Mouse (Mus musculus): ENCODE measurements around the gene Zfp454. TPM values are rescaled to one million over a fixed set of nuclear protein-coding genes. Genes with fewer than 3 reads are reported as not detected.

The Zfp454 gene
- total RNA-seq, 4 experiments from 2014 or later, result 1.8 to 2.1 (median 1.9) TPM

DNA sequence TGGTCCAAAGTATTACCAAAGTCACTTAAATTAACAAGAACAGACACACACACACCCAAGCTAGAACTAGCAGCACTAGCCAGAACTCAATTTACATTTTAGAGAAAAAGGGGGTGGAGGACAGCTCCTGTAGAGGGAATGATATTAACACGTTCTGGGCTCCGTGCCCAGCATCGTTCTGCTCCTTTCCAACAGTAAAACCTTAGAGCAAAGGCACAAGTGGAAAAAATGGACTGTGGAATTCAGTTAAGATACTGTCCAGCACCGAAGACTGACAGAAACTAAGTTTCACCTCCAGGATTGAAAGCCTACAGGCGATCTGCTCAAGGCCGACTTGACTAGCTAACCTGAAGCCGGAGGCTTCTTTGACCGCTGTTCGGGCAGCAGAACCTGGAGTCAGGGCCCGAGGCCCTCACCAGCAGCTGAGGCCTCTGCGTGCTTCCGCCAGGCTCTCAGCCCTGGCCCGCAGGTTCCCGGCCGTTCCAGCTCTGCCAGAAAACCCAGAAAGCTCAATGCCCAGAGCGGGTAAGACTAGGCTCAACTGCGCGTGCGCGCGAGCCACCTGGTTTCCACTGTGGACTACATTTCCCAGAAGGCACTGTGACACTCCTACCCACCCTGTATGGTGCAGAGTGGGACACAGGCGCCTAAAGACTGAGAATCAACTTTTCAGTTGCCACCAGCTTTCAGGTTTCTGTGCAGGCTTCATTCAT, 46.3 kb downstream of the Zfp454 start, which contains the start of gene Zfp879:
Gene Zfp879 (minus strand): TSS at position 530 of the 713 bp plus-strand sequence.
- DNase-seq (ENCODE audit: low spot score in 2 of 2), result peak; percentile 81 to 90

DNA sequence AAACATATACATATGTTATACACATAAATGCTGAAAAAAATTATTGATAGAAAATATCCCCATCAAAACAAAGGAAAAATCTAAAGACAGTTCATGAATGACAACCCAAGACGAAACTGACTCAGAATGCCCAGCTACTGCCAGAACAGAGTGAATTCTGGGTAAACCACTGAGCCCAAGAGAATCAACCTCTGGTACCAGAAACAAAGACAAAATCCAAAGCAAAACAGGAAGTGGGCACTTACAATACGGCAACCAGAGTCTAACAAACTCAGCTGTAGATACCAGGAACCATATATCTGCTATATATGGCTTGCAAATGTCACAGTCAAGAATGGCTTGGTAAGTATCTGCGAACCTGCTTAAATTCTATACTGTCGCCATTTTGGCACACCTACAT, 51.7 kb downstream of the Zfp454 start:
- no peak for DNase-seq (ENCODE audit: low spot score in 2 of 2)

DNA sequence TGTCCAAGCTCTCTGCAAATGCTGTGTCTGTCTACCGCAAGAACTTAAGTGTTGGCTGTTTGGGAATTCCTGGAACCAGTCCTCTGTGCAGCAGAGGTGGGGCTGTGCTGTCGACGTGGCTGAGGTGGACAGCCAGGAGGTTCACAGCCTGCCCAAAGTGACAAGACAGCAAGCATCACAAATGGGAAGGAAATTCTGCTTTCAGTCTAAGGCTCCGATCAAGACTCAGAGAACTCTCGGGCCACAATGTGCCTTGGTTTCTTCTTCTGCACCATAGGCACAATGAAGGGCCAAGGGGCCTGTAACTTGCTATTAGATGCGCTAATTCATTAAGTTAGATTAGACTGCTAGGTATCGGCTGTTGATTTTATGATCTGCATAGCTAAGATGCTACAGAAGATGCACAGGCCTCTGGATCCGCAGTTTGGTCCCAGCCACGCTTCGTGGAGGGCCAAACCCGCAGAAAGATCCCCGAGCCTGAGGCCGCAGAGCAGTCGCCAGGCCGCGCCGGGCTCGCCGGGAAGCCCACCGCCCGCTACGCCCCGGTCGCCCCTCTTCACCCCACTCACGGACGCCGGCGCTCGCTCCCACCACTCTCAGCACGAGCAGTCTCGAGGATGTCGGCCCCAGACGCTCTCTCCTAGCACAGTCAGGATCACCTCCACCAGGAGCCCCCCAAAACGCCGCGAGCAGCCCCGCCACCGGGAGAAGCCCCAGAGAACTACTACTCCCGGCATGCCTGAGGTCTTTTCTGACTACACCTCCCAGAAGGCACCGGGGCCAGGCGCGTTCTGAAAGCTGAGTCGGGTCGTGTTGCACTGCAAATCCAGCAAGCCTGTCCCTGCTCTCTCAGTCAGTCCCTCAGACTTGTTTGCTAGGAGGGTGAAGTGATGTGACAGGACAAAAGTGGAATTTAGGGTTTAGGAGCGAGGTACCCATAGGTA, 60.2 kb downstream of the Zfp454 start, which contains the start of gene Zfp354c:
Gene Zfp354c (minus strand): TSS at position 715 of the 944 bp plus-strand sequence.
- DNase-seq (ENCODE audit: low spot score in 2 of 2), result peak; percentile 69 to 77

- DNase-seq (ENCODE audit: low spot score in 2 of 2), result no peak
Measured at GRCm38 (mm10) chr11:50826214-50826613, 61.2 kb downstream of the Zfp454 start.

Other genes with a start within 250 kb of the Zfp454 start
- 1 to 10 TPM; 3.1 to 4.4 (median 3.6) TPM for gene Zfp354c, start 59.9 kb downstream of the Zfp454 start, total RNA-seq (2022)
- 1 to 10 TPM; 2.1 to 2.4 (median 2.2) TPM for gene Zfp879, start 46.1 kb downstream of the Zfp454 start, total RNA-seq (2022)
- not detected for gene Grm6, start 37.0 kb downstream of the Zfp454 start, total RNA-seq (2022)
- gene Zfp2, start 28.5 kb upstream of the Zfp454 start, total RNA-seq (2022), result 1 to 10 TPM; 3.8 to 4.8 (median 4.2) TPM
- 1 to 10 TPM; 1.6 to 2.3 (median 2.2) TPM for gene Zfp354b, start 44.0 kb upstream of the Zfp454 start, total RNA-seq (2022)
- gene 4933414I15Rik, start 56.1 kb upstream of the Zfp454 start, total RNA-seq (2022), result not detected
- gene Prop1, start 66.1 kb upstream of the Zfp454 start, total RNA-seq (2022), result not detected
- gene Olfr1378, start 78.9 kb upstream of the Zfp454 start, total RNA-seq (2022), result not detected
- gene Olfr1377, start 94.3 kb upstream of the Zfp454 start, total RNA-seq (2022), result not detected
- not detected for gene Olfr51, start 115.9 kb upstream of the Zfp454 start, total RNA-seq (2022)
- gene Olfr54, start 126.6 kb upstream of the Zfp454 start, total RNA-seq (2022), result not detected
- gene Olfr1375, start 160.5 kb upstream of the Zfp454 start, total RNA-seq (2022), result not detected
- 1 to 10 TPM; 3.3 to 4.7 (median 3.5) TPM for gene Zfp354a, start 171.6 kb upstream of the Zfp454 start, total RNA-seq (2022)

All from gastrocnemius, adult 8-10 months (tissue).